In genomic region chr3:5806947-5807575, GRCm38 (mm10) we compare ENCODE assay signal across 15 mouse cellular contexts.
"Had no signal": no experiment of that assay in that cellular context is flagged by ENCODE, and none has a peak within 500 bp of the region (broad histone marks: within the 10 kb centered on the region; RNA-seq: fewer than 3 reads in every experiment).

No protein-coding gene starts in this region.

- H3K27me3 ChIP-seq: neural tube, embryonic 12.5 days; stomach, embryonic 15.5 days had no signal

- H3K4me3 ChIP-seq: neural tube, embryonic 12.5 days; stomach, embryonic 15.5 days had no signal

- H3K4me1 ChIP-seq: neural tube, embryonic 12.5 days; stomach, embryonic 15.5 days had no signal

- H3K27ac ChIP-seq: neural tube, embryonic 12.5 days; stomach, embryonic 15.5 days; stomach, postnatal 0 days had no signal

- H3K4me2 ChIP-seq: neural tube, embryonic 12.5 days; stomach, embryonic 15.5 days had no signal

- H3K9ac ChIP-seq: neural tube, embryonic 12.5 days; stomach, embryonic 15.5 days had no signal

- H3K9me3 ChIP-seq: neural tube, embryonic 12.5 days; stomach, embryonic 15.5 days had no signal

- DNase-seq: retina, postnatal 1 day; right cerebral cortex, adult 18-20 months; right cerebral cortex, postnatal 14 days; right cerebral cortex, postnatal 25 days; right cerebral cortex, postnatal 4 days; spleen, adult 18-20 months; thymus, adult 18-20 months; thymus, adult 2 months; thymus, postnatal 14 days; thymus, postnatal 25 days; thymus, postnatal 36 days; thymus, postnatal 4 days had no signal

- H3K36me3 ChIP-seq: neural tube, embryonic 12.5 days; stomach, embryonic 15.5 days had no signal
